Mouse (Mus musculus) forebrain, embryonic 13.5 days (tissue): ENCODE data around the gene Cacna1d. TPM values are rescaled to one million over a fixed set of nuclear protein-coding genes. Genes with fewer than 3 reads are reported as not detected.
A peak's percentile ranks its signal among the peaks of the same experiment; 100 is the strongest.

Experiments
- ATAC-seq: fragments of 200-750 bp; cut with Nextera tagmentation; 2 replicates; pipeline ENCODE4 v1.8.0; 2017
- H3K27ac ChIP-seq: fragments of 300-500 bp; sonication (generic); 2 replicates; pipeline ENCODE4 v1.5.1; 2015; ENCODE audit warnings: inconsistent platforms, mild to moderate bottlenecking, moderate library complexity
- H3K27me3 ChIP-seq: fragments of 300-500 bp; sonication (generic); 2 replicates; pipeline ENCODE4 v1.6.1; 2015; ENCODE audit warnings: mild to moderate bottlenecking, inconsistent platforms
- H3K36me3 ChIP-seq: fragments of 300-500 bp; sonication (generic); 2 replicates; pipeline ENCODE4 v1.6.1; 2015; ENCODE audit warnings: mild to moderate bottlenecking, inconsistent platforms; ENCODE audit not compliant: poor library complexity, severe bottlenecking
- H3K4me1 ChIP-seq: fragments of 300-500 bp; sonication (generic); 2 replicates; pipeline ENCODE4 v1.6.1; 2015; ENCODE audit warnings: inconsistent platforms
- H3K4me2 ChIP-seq: fragments of 300-500 bp; sonication (generic); 2 replicates; pipeline ENCODE4 v1.6.1; 2015; ENCODE audit warnings: inconsistent platforms, mild to moderate bottlenecking, moderate library complexity
- H3K4me3 ChIP-seq: fragments of 300-500 bp; sonication (generic); 2 replicates; pipeline ENCODE4 v1.5.1; 2015; ENCODE audit warnings: mild to moderate bottlenecking, inconsistent platforms
- H3K9ac ChIP-seq: fragments of 300-500 bp; sonication (generic); 2 replicates; pipeline ENCODE4 v1.6.1; 2015; ENCODE audit warnings: mild to moderate bottlenecking, inconsistent platforms
- H3K9me3 ChIP-seq: fragments of 300-500 bp; sonication (generic); replicated peaks from 2 replicates; pipeline ENCODE4 v1.6.1; 2016; ENCODE audit warnings: inconsistent platforms
- WGBS: fragments of 180-500 bp; shearing (Covaris S2); methylation state at CpG from one replicate; pipeline ENCODE4 v1.1.7; 2015; 5-methylcytosine and 5-hydroxymethylcytosine counted together
- polyA plus RNA-seq: library from polyadenylated mRNA; unstranded; fragments of >200 nt; fragmentation: Nextera tagmentation; extraction: Ambion mirVana; gene quantifications from 2 replicates; pipeline ENCODE4 v1.2.1, GENCODE M21; 2015

Gene Cacna1d
- polyA plus RNA-seq, 1 experiment from 2014 or later, result 4.5 TPM

- no peak for ATAC-seq
- H3K27me3 ChIP-seq, result no peaks in the 10 kb centered on the region
- no peak overlapping the region for H3K9ac ChIP-seq
- H3K36me3 ChIP-seq, result no peaks in the 10 kb centered on the region
- no peak overlapping the region for H3K27ac ChIP-seq
- no peaks in the 10 kb centered on the region for H3K9me3 ChIP-seq
- H3K4me1 ChIP-seq, result 0 out of 2 replicates have a peak, but pooled peaks cover 4% of the 10 kb centered on the region
- no peak overlapping the region for H3K4me3 ChIP-seq
- 79% methylated on average over 20 of the region's 20 CpGs for WGBS
- H3K4me2 ChIP-seq, result no peak overlapping the region
Measured at GRCm38 (mm10) chr14:30163733-30164708, 327.2 kb downstream of the Cacna1d start.

- no peaks in the 10 kb centered on the region for H3K4me1 ChIP-seq
- no peak overlapping the region for H3K4me2 ChIP-seq
- no peak overlapping the region for H3K27ac ChIP-seq
- no peaks in the 10 kb centered on the region for H3K9me3 ChIP-seq
- ATAC-seq, result no peak
- no peak overlapping the region for H3K9ac ChIP-seq
- H3K4me3 ChIP-seq, result no peak overlapping the region
- no peaks in the 10 kb centered on the region for H3K27me3 ChIP-seq
- no peaks in the 10 kb centered on the region for H3K36me3 ChIP-seq
- WGBS, result 59% methylated on average over 7 of the region's 7 CpGs
Measured at GRCm38 (mm10) chr14:30147774-30148173, 343.5 kb downstream of the Cacna1d start.

DNA sequence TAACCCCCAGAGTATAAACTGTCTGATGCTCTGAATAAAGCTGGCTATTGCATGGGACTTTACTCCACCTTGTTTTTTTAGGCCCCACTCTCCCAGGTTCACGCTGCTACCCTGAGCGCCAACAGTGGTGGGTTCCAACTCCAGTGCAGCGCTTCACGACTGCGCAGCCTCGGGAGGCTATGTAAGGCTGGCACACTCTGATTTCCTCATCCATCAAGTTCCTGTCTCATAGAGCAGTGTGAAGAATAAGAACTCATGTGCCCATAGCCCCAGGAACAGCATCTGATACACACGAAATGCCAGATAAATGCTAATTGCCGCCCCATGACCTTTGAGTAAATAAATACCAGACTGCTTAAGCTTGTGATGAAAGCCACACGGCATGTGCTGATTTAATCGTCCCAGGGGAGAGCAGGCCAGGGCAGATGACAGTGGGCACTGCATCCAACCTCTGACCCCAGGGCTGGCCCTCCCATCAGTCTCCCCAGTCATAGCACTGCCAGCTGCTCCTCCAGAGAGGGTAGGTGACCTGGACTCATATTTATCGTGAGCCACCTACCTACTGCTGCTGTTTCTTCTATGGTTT lies 352.8 kb downstream of the Cacna1d start:
- no peaks in the 10 kb centered on the region for H3K36me3 ChIP-seq
- ATAC-seq, result no peak

DNA sequence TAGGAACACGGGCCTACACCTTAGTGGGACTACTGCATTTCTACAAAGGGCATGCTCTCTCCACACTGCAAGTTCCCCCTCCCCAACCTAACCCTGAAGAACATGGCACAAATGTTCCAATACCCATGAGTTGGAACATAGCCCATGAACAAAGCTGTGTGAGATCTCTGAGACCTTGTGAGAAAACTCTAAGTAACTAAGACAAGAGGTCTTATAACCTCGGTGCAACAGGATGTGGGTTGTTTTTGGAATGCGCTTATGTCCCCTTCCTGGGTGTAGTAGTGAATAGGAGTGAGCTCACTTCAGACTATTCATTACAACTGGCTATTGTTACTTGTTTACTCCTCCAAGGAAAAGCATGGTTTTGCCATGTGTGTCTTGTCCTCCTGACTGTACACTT lies 353.3 kb downstream of the Cacna1d start:
- no peak for ATAC-seq
- Histone ChIP-seq H3K9me3 (no peaks in the 10 kb centered on the region), H3K4me3 (no peak overlapping the region), H3K4me1 (0 out of 2 replicates have a peak, but pooled peaks cover 4% of the 10 kb centered on the region), H3K36me3 (no peaks in the 10 kb centered on the region), H3K27ac (no peak overlapping the region), H3K9ac (no peak overlapping the region), H3K27me3 (no peaks in the 10 kb centered on the region), H3K4me2 (no peak overlapping the region)
- WGBS, result 84% methylated on average over 3 of the region's 3 CpGs

More for the DNA sequence above, 352.8 kb downstream of the Cacna1d start:
- 0 out of 2 replicates have a peak, but pooled peaks cover 4% of the 10 kb centered on the region for H3K4me1 ChIP-seq
- H3K4me3 ChIP-seq, result no peak overlapping the region
- no peaks in the 10 kb centered on the region for H3K27me3 ChIP-seq
- H3K9me3 ChIP-seq, result no peaks in the 10 kb centered on the region
- no peak overlapping the region for H3K4me2 ChIP-seq
- H3K27ac ChIP-seq, result no peak overlapping the region
- no peak overlapping the region for H3K9ac ChIP-seq
- WGBS, result 67% methylated on average over 11 of the region's 11 CpGs

DNA sequence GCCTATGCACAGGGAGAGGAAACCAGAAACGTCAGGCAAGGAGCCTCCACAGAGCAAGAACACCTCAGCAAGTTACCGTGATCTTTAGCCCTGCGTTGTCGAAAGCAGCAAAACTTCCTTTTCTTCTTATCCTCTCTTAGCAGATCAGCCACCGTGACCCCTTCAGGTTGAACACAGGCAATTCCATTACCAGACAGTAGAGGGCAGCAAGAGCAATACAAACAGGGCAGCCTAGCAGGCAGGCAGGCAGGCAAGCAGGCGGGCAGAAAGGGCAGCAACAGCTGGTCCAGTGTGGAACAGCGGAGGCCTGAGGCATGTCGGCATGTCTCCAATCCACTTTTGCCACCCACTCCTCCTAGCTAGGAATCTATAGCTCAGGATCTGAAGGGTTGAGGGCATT lies 354.3 kb downstream of the Cacna1d start:
- Histone ChIP-seq H3K36me3 (no peaks in the 10 kb centered on the region), H3K9ac (no peak overlapping the region), H3K27ac (no peak overlapping the region), H3K4me1 (0 out of 2 replicates have a peak, but pooled peaks cover 4% of the 10 kb centered on the region), H3K4me2 (no peak overlapping the region), H3K9me3 (no peaks in the 10 kb centered on the region), H3K4me3 (no peak overlapping the region), H3K27me3 (no peaks in the 10 kb centered on the region)
- peak; percentile 83; the same call in 1 of the 2 replicates for ATAC-seq
- WGBS, result 12% methylated on average over 8 of the region's 8 CpGs

DNA sequence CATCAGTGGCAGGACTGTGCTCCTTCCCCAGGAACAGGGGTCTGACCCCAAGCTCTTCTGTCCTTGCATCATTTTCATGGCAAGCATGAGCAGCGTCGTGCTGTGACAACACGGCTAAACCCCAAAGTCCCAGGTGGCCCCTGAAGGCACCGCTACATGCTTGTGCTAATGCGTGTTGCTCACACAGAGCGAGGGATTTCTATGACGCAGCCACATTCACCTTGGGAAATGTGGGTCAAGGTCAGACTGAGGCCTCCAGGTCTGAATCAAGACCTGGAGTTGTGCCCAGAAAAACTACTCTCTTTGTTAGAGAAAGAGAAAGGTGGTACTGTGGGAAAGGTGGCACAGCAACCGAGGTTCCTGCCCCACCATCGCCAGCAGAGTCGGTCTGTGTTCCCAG lies 355.9 kb downstream of the Cacna1d start:
- H3K4me1 ChIP-seq, result 0 out of 2 replicates have a peak, but pooled peaks cover 4% of the 10 kb centered on the region
- no peak overlapping the region for H3K4me2 ChIP-seq
- H3K27ac ChIP-seq, result no peak overlapping the region
- H3K36me3 ChIP-seq, result no peaks in the 10 kb centered on the region
- ATAC-seq, result no peak
- 90% methylated on average over 10 of the region's 10 CpGs for WGBS
- H3K9me3 ChIP-seq, result no peaks in the 10 kb centered on the region
- no peaks in the 10 kb centered on the region for H3K27me3 ChIP-seq
- no peak overlapping the region for H3K9ac ChIP-seq
- no peak overlapping the region for H3K4me3 ChIP-seq

GRCm38 (mm10) chr14:30133684-30134083 lies 357.6 kb downstream of the Cacna1d start:
- 52% methylated on average over 3 of the region's 3 CpGs for WGBS
- Histone ChIP-seq H3K9ac (no peak overlapping the region), H3K27me3 (no peaks in the 10 kb centered on the region), H3K4me2 (no peak overlapping the region), H3K36me3 (no peaks in the 10 kb centered on the region), H3K4me3 (no peak overlapping the region), H3K9me3 (no peaks in the 10 kb centered on the region), H3K4me1 (0 out of 2 replicates have a peak, but pooled peaks cover 4% of the 10 kb centered on the region), H3K27ac (no peak overlapping the region)
- no peak for ATAC-seq

DNA sequence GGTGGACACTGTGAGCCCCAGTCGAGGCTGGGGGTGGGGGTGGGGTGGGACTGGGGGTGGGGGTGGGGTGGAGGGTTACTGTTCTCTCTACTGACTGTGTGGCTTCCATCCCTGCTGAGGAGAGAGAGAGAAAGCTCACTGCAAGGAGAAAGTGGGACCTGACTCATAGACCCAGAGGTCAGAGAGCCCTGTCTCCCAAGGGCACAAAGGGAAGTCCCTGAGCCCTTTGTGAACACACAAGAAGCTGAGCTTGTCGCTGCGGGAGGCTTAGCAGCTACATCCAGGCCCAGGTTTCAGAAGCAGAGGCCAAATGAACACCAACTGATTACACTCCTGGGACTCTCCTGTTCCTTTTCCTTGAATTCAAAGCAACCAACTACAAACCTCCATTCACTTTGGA lies 360.0 kb downstream of the Cacna1d start:
- 9% methylated on average over 3 of the region's 3 CpGs for WGBS

DNA sequence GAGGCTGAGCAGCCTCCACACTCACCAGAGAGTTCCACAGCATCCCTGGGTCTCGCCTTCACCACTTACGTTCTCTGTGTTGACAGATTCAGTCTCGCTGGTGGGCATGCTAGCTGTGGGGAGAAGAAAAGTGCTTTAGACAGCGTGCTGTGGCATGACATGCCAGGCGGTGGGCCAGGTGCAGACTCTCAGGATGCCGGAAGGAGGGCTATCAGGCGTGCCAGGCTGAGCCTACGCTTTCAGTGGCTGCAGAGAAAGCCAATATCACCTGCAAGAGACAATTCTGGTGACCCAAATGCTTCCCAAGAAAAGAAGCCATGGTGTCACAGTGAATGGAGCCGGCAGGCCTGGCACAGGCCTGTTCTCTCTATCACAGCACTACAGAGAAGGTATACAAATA lies 361.2 kb downstream of the Cacna1d start:
- Histone ChIP-seq H3K4me2 (no peak overlapping the region), H3K36me3 (no peaks in the 10 kb centered on the region), H3K27me3 (no peaks in the 10 kb centered on the region), H3K9ac (no peak overlapping the region), H3K4me3 (no peak overlapping the region), H3K4me1 (no peaks in the 10 kb centered on the region), H3K9me3 (no peaks in the 10 kb centered on the region), H3K27ac (no peak overlapping the region)
- ATAC-seq, result no peak
- WGBS, result 92% methylated on average over 9 of the region's 9 CpGs

More for the DNA sequence above, 360.0 kb downstream of the Cacna1d start:
- H3K27ac ChIP-seq, result no peak overlapping the region
- no peaks in the 10 kb centered on the region for H3K4me1 ChIP-seq
- no peak overlapping the region for H3K4me2 ChIP-seq
- H3K36me3 ChIP-seq, result no peaks in the 10 kb centered on the region
- ATAC-seq, result no peak
- H3K9ac ChIP-seq, result no peak overlapping the region
- H3K27me3 ChIP-seq, result no peaks in the 10 kb centered on the region
- no peaks in the 10 kb centered on the region for H3K9me3 ChIP-seq
- no peak overlapping the region for H3K4me3 ChIP-seq

DNA sequence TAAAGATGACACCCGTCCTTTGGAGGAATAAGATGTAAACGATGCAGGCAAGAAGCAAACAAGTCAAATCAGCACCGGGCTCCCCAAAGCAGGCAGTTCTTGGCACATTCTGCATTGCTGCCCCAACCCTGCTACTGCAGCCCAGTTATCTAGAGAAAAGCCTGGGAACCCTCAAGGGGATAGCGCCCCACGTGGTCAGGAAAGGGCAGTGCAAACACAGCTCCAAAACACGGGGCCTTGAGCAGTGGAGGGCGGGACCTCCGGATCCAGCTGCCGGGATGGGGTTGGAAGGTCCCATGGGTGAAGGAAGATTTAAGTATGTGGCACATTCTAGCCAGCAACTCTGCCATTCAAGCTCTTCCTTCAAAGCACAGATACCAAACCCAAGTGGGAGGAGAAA lies 361.9 kb downstream of the Cacna1d start:
- no peaks in the 10 kb centered on the region for H3K4me1 ChIP-seq
- H3K9me3 ChIP-seq, result no peaks in the 10 kb centered on the region
- no peaks in the 10 kb centered on the region for H3K36me3 ChIP-seq
- H3K9ac ChIP-seq, result no peak overlapping the region
- H3K27me3 ChIP-seq, result no peaks in the 10 kb centered on the region
- WGBS, result 40% methylated on average over 9 of the region's 9 CpGs
- H3K27ac ChIP-seq, result no peak overlapping the region
- H3K4me2 ChIP-seq, result no peak overlapping the region
- ATAC-seq, result no peak
- H3K4me3 ChIP-seq, result no peak overlapping the region

GRCm38 (mm10) chr14:30124951-30125690 lies 366.1 kb downstream of the Cacna1d start:
- ATAC-seq, result no peak
- 85% methylated on average over 20 of the region's 20 CpGs for WGBS
- Histone ChIP-seq H3K9ac (no peak overlapping the region), H3K27ac (no peak overlapping the region), H3K9me3 (no peaks in the 10 kb centered on the region), H3K4me1 (no peaks in the 10 kb centered on the region), H3K4me3 (no peak overlapping the region), H3K4me2 (no peak overlapping the region), H3K36me3 (no peaks in the 10 kb centered on the region), H3K27me3 (no peaks in the 10 kb centered on the region)

DNA sequence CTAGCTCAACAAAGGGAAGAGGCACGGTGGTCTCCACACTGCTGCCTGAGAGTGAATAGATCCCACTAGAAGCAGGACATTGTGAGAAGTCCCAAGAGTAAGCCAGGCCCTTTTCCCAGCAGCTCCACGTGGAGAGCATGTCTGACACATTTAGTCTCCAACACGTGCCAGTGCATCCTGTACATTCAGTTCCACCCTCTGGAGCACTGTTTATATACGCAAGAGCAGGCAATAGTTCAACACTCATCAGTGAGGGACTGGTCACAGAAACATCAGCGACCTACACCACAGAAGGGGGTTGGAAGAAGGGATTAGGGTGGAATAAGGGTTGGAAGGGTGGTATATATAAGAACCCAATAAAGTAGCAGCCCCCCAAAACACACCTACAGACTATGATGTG lies 371.2 kb downstream of the Cacna1d start:
- no peak for ATAC-seq
- no peak overlapping the region for H3K4me2 ChIP-seq
- no peaks in the 10 kb centered on the region for H3K36me3 ChIP-seq
- H3K4me3 ChIP-seq, result no peak overlapping the region
- no peak overlapping the region for H3K27ac ChIP-seq
- H3K9me3 ChIP-seq, result no peaks in the 10 kb centered on the region
- WGBS, result 82% methylated on average over 5 of the region's 5 CpGs
- H3K27me3 ChIP-seq, result no peaks in the 10 kb centered on the region
- H3K4me1 ChIP-seq, result no peaks in the 10 kb centered on the region
- no peak overlapping the region for H3K9ac ChIP-seq
